Mouse (Mus musculus) thymus, postnatal 0 days (tissue): ENCODE results near the gene Tmem9. TPM values are rescaled to one million over a fixed set of nuclear protein-coding genes. Genes with fewer than 3 reads are reported as not detected.

Experiments used
- DNase-seq: peaks from one replicate; pipeline ENCODE4 v3.0.0-alpha.2; 2015; ENCODE audit warnings: low spot score
- polyA plus RNA-seq: library from polyadenylated mRNA; unstranded; fragments of >200 nt; fragmentation: Nextera tagmentation; extraction: Ambion mirVana; gene quantifications from 2 replicates; pipeline ENCODE4 v1.2.1, GENCODE M21; 2015

Gene Tmem9
- polyA plus RNA-seq, 1 experiment from 2014 or later = 72.2 TPM

GRCm38 (mm10) chr1:136081161-136081560 lies 73.2 kb downstream of the Tmem9 start:
- DNase-seq = no peak

Other genes starting within 250 kb of the Tmem9 start
- gene Phlda3, start 242.0 kb upstream of the Tmem9 start, polyA plus RNA-seq = 46.0 and 46.5 TPM in 2 replicates
- gene Tnni1, start 228.7 kb upstream of the Tmem9 start, polyA plus RNA-seq = 7.5 and 7.9 TPM in 2 replicates
- 12.1 and 12.5 TPM in 2 replicates for gene Lad1, start 189.6 kb upstream of the Tmem9 start, polyA plus RNA-seq
- 3.2 and 3.6 TPM in 2 replicates for gene Tnnt2, start 171.8 kb upstream of the Tmem9 start, polyA plus RNA-seq
- gene Pkp1, start 88.9 kb upstream of the Tmem9 start, polyA plus RNA-seq = 6.5 and 7.3 TPM in 2 replicates
- gene Igfn1, start 1.8 kb upstream of the Tmem9 start, polyA plus RNA-seq = 0.06 and 0.10 TPM in 2 replicates
- gene Ascl5, start 42.7 kb downstream of the Tmem9 start, polyA plus RNA-seq = not detected in 2 replicates
- gene Cacna1s, start 44.6 kb downstream of the Tmem9 start, polyA plus RNA-seq = 1.3 and 1.6 TPM in 2 replicates
- 14.8 and 20.3 TPM in 2 replicates for gene Kif21b, start 123.2 kb downstream of the Tmem9 start, polyA plus RNA-seq
- gene Mroh3, start 204.7 kb downstream of the Tmem9 start, polyA plus RNA-seq = 0.05 and 0.46 TPM in 2 replicates
- 5.0 and 5.9 TPM in 2 replicates for gene Inava, start 226.1 kb downstream of the Tmem9 start, polyA plus RNA-seq